Mouse (Mus musculus) lung, postnatal 10 days (tissue): ENCODE measurements at regions not wholly inside any gene's neighbourhood (a gene's known extent, or its start where the extent isn't known, plus 50 kb on each side); places are given as distances from the start of the nearest gene placed in this dataset.
A peak's percentile ranks its signal among the peaks of the same experiment; 100 is the strongest.

Source experiments
- DNase-seq: peaks from one replicate; pipeline ENCODE4 v3.0.0; 2021

GRCm38 (mm10) chr4:124228537-124228936 is 310.7 kb upstream of the 4930535I16Rik start:
- DNase-seq = peak; percentile 73

- DNase-seq = no peak
Observed at GRCm38 (mm10) chr4:124223646-124224500, 306.1 kb upstream of the 4930535I16Rik start.

GRCm38 (mm10) chr4:124221736-124222135 is 303.9 kb upstream of the 4930535I16Rik start:
- DNase-seq = no peak

GRCm38 (mm10) chr4:124217206-124217605 is 299.4 kb upstream of the 4930535I16Rik start:
- DNase-seq = peak; percentile 89

- DNase-seq = no peak
Observed at GRCm38 (mm10) chr4:124216351-124216750, 298.5 kb upstream of the 4930535I16Rik start.

GRCm38 (mm10) chr4:124215077-124215476 is 297.3 kb upstream of the 4930535I16Rik start:
- peak; percentile 20 for DNase-seq

- no peak for DNase-seq
Observed at GRCm38 (mm10) chr4:124210103-124210502, 292.3 kb upstream of the 4930535I16Rik start.

- DNase-seq = no peak
Observed at GRCm38 (mm10) chr4:124206480-124206879, 288.7 kb upstream of the 4930535I16Rik start.

- peak; percentile 14 for DNase-seq
Observed at GRCm38 (mm10) chr4:124203736-124204135, 285.9 kb upstream of the 4930535I16Rik start.

- no peak for DNase-seq
Observed at GRCm38 (mm10) chr4:124199884-124200844, 282.3 kb upstream of the 4930535I16Rik start.

GRCm38 (mm10) chr4:124198832-124199231 is 281.0 kb upstream of the 4930535I16Rik start:
- DNase-seq = no peak

- no peak for DNase-seq
Observed at GRCm38 (mm10) chr4:124196711-124197110, 278.9 kb upstream of the 4930535I16Rik start.

- DNase-seq = no peak
Observed at GRCm38 (mm10) chr4:124193059-124193721, 275.4 kb upstream of the 4930535I16Rik start.

GRCm38 (mm10) chr4:124190775-124191174 is 273.0 kb upstream of the 4930535I16Rik start:
- no peak for DNase-seq

GRCm38 (mm10) chr4:124189993-124190385 is 272.2 kb upstream of the 4930535I16Rik start:
- no peak for DNase-seq

- peak; percentile 52 for DNase-seq
Observed at GRCm38 (mm10) chr4:124189352-124189992, 271.6 kb upstream of the 4930535I16Rik start.

GRCm38 (mm10) chr4:124187108-124187507 is 269.3 kb upstream of the 4930535I16Rik start:
- no peak for DNase-seq

GRCm38 (mm10) chr4:124181335-124181734 is 263.5 kb upstream of the 4930535I16Rik start:
- DNase-seq = peak; percentile 39

- no peak for DNase-seq
Observed at GRCm38 (mm10) chr4:124178401-124179018, 260.7 kb upstream of the 4930535I16Rik start.

GRCm38 (mm10) chr4:124175531-124175930 is 257.7 kb upstream of the 4930535I16Rik start:
- no peak for DNase-seq

GRCm38 (mm10) chr4:124154627-124155026 is 236.8 kb upstream of the 4930535I16Rik start:
- no peak for DNase-seq
